Comparison of ENCODE assay signal across 21 mouse cellular contexts in genomic region chr14:121456416-121457285, GRCm38 (mm10). TPM values are rescaled to one million over a fixed set of nuclear protein-coding genes. Genes with fewer than 3 reads are reported as not detected.
DNase-seq lines count a peak whose midpoint lies in the region; ATAC-seq and TF ChIP-seq lines count a peak whose summit lies in the region.
"Had no signal": no experiment of that assay in that cellular context is flagged by ENCODE, and none has a peak within 500 bp of the region (broad histone marks: within the 10 kb centered on the region; RNA-seq: fewer than 3 reads in every experiment).

No protein-coding gene starts in this region.

- no peak overlapping the region for H3K27ac ChIP-seq in liver, embryonic 11.5 days (ENCODE audit: low read depth, low read length)
- H3K27ac ChIP-seq in liver, embryonic 12.5 days, result no peak overlapping the region
- no peak overlapping the region for H3K27ac ChIP-seq in forebrain, embryonic 12.5 days
- no peak overlapping the region for H3K27ac ChIP-seq in heart, adult 2 months
- H3K27ac ChIP-seq: heart, embryonic 13.5 days; liver, embryonic 15.5 days; stomach, embryonic 15.5 days had no signal

- intact Hi-C loops in heart, adult 2 months (cut with DNase I), result loop anchor here (5.0 kb wide), 1 partner anchor 121 kb away; no protein-coding TSS in a partner anchor

- no peaks in the 10 kb centered on the region for H3K9me3 ChIP-seq in liver, embryonic 11.5 days (ENCODE audit: control insufficient read depth, low read length)
- H3K9me3 ChIP-seq in liver, embryonic 12.5 days (replicated peaks), result no peaks in the 10 kb centered on the region
- no peaks in the 10 kb centered on the region for H3K9me3 ChIP-seq in forebrain, embryonic 12.5 days
- H3K9me3 ChIP-seq: liver, embryonic 15.5 days; stomach, embryonic 15.5 days had no signal

- no peaks in the 10 kb centered on the region for H3K79me2 ChIP-seq in myocyte (ENCODE audit: control insufficient read depth, insufficient read depth)
- H3K79me2 ChIP-seq in heart, adult 2 months (replicated peaks; ENCODE audit: control insufficient read depth, insufficient read depth, low read length), result no peaks in the 10 kb centered on the region

- no peak for TF ChIP-seq CTCF in heart, adult 2 months (IDR thresholded peaks at IDR 0.05)

- no peaks in the 10 kb centered on the region for H3K4me1 ChIP-seq in liver, embryonic 11.5 days (replicated peaks; ENCODE audit: control insufficient read depth, insufficient read depth, low read length)
- peaks cover 11% of the 10 kb centered on the region; the same call in 1 of the 2 replicates for H3K4me1 ChIP-seq in liver, embryonic 12.5 days
- no peaks in the 10 kb centered on the region for H3K4me1 ChIP-seq in forebrain, embryonic 12.5 days
- no peaks in the 10 kb centered on the region for H3K4me1 ChIP-seq in heart, adult 2 months (ENCODE audit: control insufficient read depth, insufficient read depth, low read length)

- H3K36me3 ChIP-seq in liver, embryonic 11.5 days (ENCODE audit: control insufficient read depth, insufficient read depth, low read length), result no peaks in the 10 kb centered on the region
- no peaks in the 10 kb centered on the region for H3K36me3 ChIP-seq in liver, embryonic 12.5 days
- no peaks in the 10 kb centered on the region for H3K36me3 ChIP-seq in myocyte (ENCODE audit: control insufficient read depth, insufficient read depth)
- no peaks in the 10 kb centered on the region for H3K36me3 ChIP-seq in forebrain, embryonic 12.5 days (replicated peaks)
- H3K36me3 ChIP-seq in heart, adult 2 months (ENCODE audit: control insufficient read depth, insufficient read depth, low read length), result no peaks in the 10 kb centered on the region
- H3K36me3 ChIP-seq: heart, embryonic 13.5 days; liver, embryonic 15.5 days; stomach, embryonic 15.5 days had no signal

- DNase-seq in adrenal gland, postnatal 10 days, result peak; percentile 36
- DNase-seq in adrenal gland, adult 18-20 months (ENCODE audit: low spot score in 2 of 2), result no peak
- DNase-seq in liver, embryonic 11.5 days (ENCODE audit: low spot score), result no peak
- peak; percentile 66 for DNase-seq in R1 (ENCODE audit: low read depth, low spot score)
- DNase-seq in heart, adult 2 months, result no peak
- DNase-seq: cerebellum, adult 9-10 months; heart, postnatal 4 days; spleen, adult 18-20 months; thymus, postnatal 36 days had no signal

- no peak for TF ChIP-seq EP300 in heart, adult 2 months (IDR thresholded peaks at IDR 0.05; ENCODE audit: insufficient read depth, low read depth, low read length)

- H3K27me3 ChIP-seq in liver, embryonic 11.5 days (replicated peaks; ENCODE audit: control insufficient read depth, insufficient read depth, low read length), result no peaks in the 10 kb centered on the region
- peaks cover 15% of the 10 kb centered on the region for H3K27me3 ChIP-seq in liver, embryonic 12.5 days (replicated peaks)
- H3K27me3 ChIP-seq in myocyte (ENCODE audit: control insufficient read depth, insufficient read depth, insufficient read length), result no peaks in the 10 kb centered on the region
- no peaks in the 10 kb centered on the region for H3K27me3 ChIP-seq in forebrain, embryonic 12.5 days
- H3K27me3 ChIP-seq in heart, adult 2 months (ENCODE audit: control insufficient read depth, insufficient read depth, low read length), result no peaks in the 10 kb centered on the region
- H3K27me3 ChIP-seq: heart, embryonic 13.5 days; stomach, embryonic 15.5 days had no signal

- H3K4me2 ChIP-seq in liver, embryonic 11.5 days, result no peak overlapping the region
- H3K4me2 ChIP-seq in liver, embryonic 12.5 days, result no peak overlapping the region
- H3K4me2 ChIP-seq in myocyte (ENCODE audit: low read depth), result no peak overlapping the region
- no peak overlapping the region for H3K4me2 ChIP-seq in forebrain, embryonic 12.5 days
- H3K4me2 ChIP-seq: liver, embryonic 15.5 days; midbrain, embryonic 11.5 days; stomach, embryonic 15.5 days had no signal

- 73% methylated on average over 11 of the region's 11 CpGs for WGBS in liver, embryonic 11.5 days
- 57% methylated on average over 11 of the region's 11 CpGs for WGBS in liver, embryonic 12.5 days (ENCODE audit: insufficient replicate concordance)
- 85% methylated on average over 11 of the region's 11 CpGs for WGBS in forebrain, embryonic 12.5 days
- 75% methylated on average over 11 of the region's 11 CpGs for WGBS in heart, adult 2 months

- no peak for TF ChIP-seq POLR2A in myocyte (IDR thresholded peaks at IDR 0.05; ENCODE audit: insufficient read length, low read depth)
- no peak for TF ChIP-seq POLR2A in heart, adult 2 months (IDR thresholded peaks at IDR 0.05; ENCODE audit: insufficient read depth, low read depth, low read length)

- no peak overlapping the region for H3K4me3 ChIP-seq in liver, embryonic 11.5 days (ENCODE audit: low read depth, low read length)
- no peak overlapping the region for H3K4me3 ChIP-seq in liver, embryonic 12.5 days
- no peak overlapping the region for H3K4me3 ChIP-seq in myocyte
- H3K4me3 ChIP-seq in forebrain, embryonic 12.5 days (replicated peaks), result no peak overlapping the region
- no peak overlapping the region for H3K4me3 ChIP-seq in heart, adult 2 months
- H3K4me3 ChIP-seq: heart, embryonic 13.5 days; liver, embryonic 15.5 days; stomach, embryonic 15.5 days had no signal

- H3K9ac ChIP-seq in liver, embryonic 11.5 days (ENCODE audit: low read depth, low read length), result no peak overlapping the region
- H3K9ac ChIP-seq in liver, embryonic 12.5 days, result no peak overlapping the region
- H3K9ac ChIP-seq in forebrain, embryonic 12.5 days, result no peak overlapping the region
- H3K9ac ChIP-seq in heart, adult 2 months (ENCODE audit: low read depth, low read length), result no peak overlapping the region
- H3K9ac ChIP-seq: heart, embryonic 13.5 days; liver, embryonic 15.5 days; stomach, embryonic 15.5 days had no signal

- peak; percentile 14; the same call in 1 of the 2 replicates for ATAC-seq in liver, embryonic 11.5 days (replicated peaks; ENCODE audit: low FRiP score)
- no peak for ATAC-seq in liver, embryonic 12.5 days
- no peak for ATAC-seq in forebrain, embryonic 12.5 days (ENCODE audit: low FRiP score)
- ATAC-seq: activated CD4-positive, CD25-positive, alpha-beta regulatory T cell, adult 4 months; inflammation-experienced regulatory T-cells, adult 6 months had no signal

- H3ac ChIP-seq in myocyte (ENCODE audit: control insufficient read depth, insufficient read length), result no peak overlapping the region

TF ChIP-seq in myocyte, 11 proteins besides CTCF, POLR2A, EP300 and RAD21:
- TF ChIP-seq MYOD1 (IDR thresholded peaks at IDR 0.05; ENCODE audit: control insufficient read depth in 1 of 3, insufficient read length in 2 of 3, low read depth in 2 of 3) (no peak), USF1 (IDR thresholded peaks at IDR 0.05; ENCODE audit: low read depth) (peak; percentile 18)
TF ChIP-seq in myocyte: peak in this region for 1.

RNA-seq across cellular contexts. Expression of gene Slc15a1, which starts 48.4 kb away (rescaled TPM):
- under 1 TPM; 0.09 to 0.36 TPM for total RNA-seq in adrenal gland, postnatal 10 days (2021)
- total RNA-seq in adrenal gland, adult 18-20 months (2021), result under 1 TPM in 1 of 2 experiments, not detected in 1; 0.19 TPM
- 0.10 TPM in 1 of 2 replicates, not detected in the other for polyA plus RNA-seq in liver, embryonic 11.5 days (2014; fragmentation: Nextera tagmentation; extraction: Ambion mirVana)
- not detected in 2 replicates for polyA plus RNA-seq in liver, embryonic 12.5 days (2016; fragmentation: Nextera tagmentation; extraction: Ambion mirVana)
- not detected for polyA plus RNA-seq in myocyte (2012; fragmentation: generic; extraction: Trizol)
- polyA plus RNA-seq in forebrain, embryonic 12.5 days (2016; fragmentation: Nextera tagmentation; extraction: Ambion mirVana), result not detected in 2 replicates
- total RNA-seq in heart, adult 2 months (2021), result not detected
- not detected in 2 replicates for polyA plus RNA-seq in heart, adult 2 months (2012; rRNA removed)
- total RNA-seq: gastrocnemius, adult 8-10 months; left cerebral cortex, postnatal 25 days had no signal
- polyA plus RNA-seq: forebrain, embryonic 14.5 days; heart, embryonic 13.5 days; liver, embryonic 15.5 days; midbrain, embryonic 11.5 days had no signal

Comparison
In these comparisons a context has a peak if more than half of its experiments do, and no peak if none do; other contexts are left out.
1. DNase-seq: peak in adrenal gland, postnatal 10 days (single experiment) and R1 (single experiment); none in adrenal gland, adult 18-20 months (0 of 2), liver, embryonic 11.5 days (single experiment) and heart, adult 2 months (0 of 2).